Mouse (Mus musculus): ENCODE data around the gene Inpp4b. TPM values are rescaled to one million over a fixed set of nuclear protein-coding genes. Genes with fewer than 3 reads are reported as not detected.

The Inpp4b gene
- polyA plus RNA-seq, 1 experiment, result 1.9 TPM

DNA sequence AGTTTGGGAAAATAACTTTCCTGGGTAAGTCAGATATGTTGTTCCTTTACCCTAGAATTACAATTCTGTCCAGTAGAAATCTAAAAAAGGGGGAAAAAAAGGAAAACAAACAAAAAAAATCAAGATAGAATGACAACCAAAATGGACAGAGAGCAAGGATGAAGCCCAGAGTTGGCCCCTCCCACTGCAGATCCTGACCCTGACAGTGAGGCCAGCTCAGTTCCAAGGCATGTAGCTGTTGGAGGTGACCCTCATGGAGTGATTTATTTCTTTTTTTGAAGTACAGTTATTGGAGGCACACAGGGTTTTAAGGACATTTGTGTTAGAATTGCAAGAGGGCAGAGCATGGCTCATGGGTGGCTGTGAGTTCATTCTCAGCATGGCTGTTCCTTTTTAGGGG, 258.8 kb downstream of the Inpp4b start:
- no peaks in the 10 kb centered on the region for H3K4me1 ChIP-seq (ENCODE audit: control insufficient read depth, insufficient read depth, low read length)
- H3K4me3 ChIP-seq (ENCODE audit: insufficient read depth, low read depth, low read length), result no peak overlapping the region
- no peak overlapping the region for H3K27ac ChIP-seq (ENCODE audit: insufficient read depth, low read depth, low read length)
- H3K27me3 ChIP-seq (replicated peaks; ENCODE audit: control insufficient read depth, insufficient read depth, low read length), result no peaks in the 10 kb centered on the region
- no peaks in the 10 kb centered on the region for H3K36me3 ChIP-seq (ENCODE audit: control insufficient read depth, insufficient read depth, low read length)
- TF ChIP-seq CTCF (conservative IDR thresholded peaks at IDR 0.05; ENCODE audit: insufficient read depth, insufficient read length, low read depth, low read length) (no peak), POLR2A (IDR thresholded peaks at IDR 0.05; ENCODE audit: low read depth, low read length) (no peak)
- DNase-seq, result no peak

DNA sequence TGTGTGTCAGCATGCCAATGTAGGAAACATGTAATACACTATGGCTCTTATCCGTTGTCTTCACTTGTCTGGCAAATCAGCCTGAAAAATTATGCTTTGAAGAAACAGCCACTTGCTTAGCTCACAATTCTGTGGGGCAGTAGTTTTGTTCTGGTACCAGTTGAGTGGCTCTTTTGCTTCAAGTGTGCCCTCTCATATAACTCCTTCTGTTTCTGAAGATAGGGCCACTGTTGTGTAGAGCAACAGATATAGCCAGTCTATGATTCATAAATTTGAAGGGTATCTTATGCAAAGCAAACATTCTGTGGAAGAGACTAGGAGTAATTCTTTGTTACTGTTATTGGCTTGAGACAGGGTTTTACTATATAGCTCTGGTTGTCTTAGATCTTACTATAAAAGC, 265.7 kb downstream of the Inpp4b start:
- H3K27ac ChIP-seq (ENCODE audit: insufficient read depth, low read depth, low read length), result no peak overlapping the region
- no peak overlapping the region for H3K4me3 ChIP-seq (ENCODE audit: insufficient read depth, low read depth, low read length)
- WGBS, result 96% methylated on average over 1 of the region's 1 CpGs
- H3K36me3 ChIP-seq (ENCODE audit: control insufficient read depth, insufficient read depth, low read length), result no peaks in the 10 kb centered on the region
- no peaks in the 10 kb centered on the region for H3K4me1 ChIP-seq (ENCODE audit: control insufficient read depth, insufficient read depth, low read length)
- TF ChIP-seq CTCF (conservative IDR thresholded peaks at IDR 0.05; ENCODE audit: insufficient read depth, insufficient read length, low read depth, low read length) (no peak), POLR2A (IDR thresholded peaks at IDR 0.05; ENCODE audit: low read depth, low read length) (no peak)
- no peak for DNase-seq
- H3K27me3 ChIP-seq (replicated peaks; ENCODE audit: control insufficient read depth, insufficient read depth, low read length), result no peaks in the 10 kb centered on the region

DNA sequence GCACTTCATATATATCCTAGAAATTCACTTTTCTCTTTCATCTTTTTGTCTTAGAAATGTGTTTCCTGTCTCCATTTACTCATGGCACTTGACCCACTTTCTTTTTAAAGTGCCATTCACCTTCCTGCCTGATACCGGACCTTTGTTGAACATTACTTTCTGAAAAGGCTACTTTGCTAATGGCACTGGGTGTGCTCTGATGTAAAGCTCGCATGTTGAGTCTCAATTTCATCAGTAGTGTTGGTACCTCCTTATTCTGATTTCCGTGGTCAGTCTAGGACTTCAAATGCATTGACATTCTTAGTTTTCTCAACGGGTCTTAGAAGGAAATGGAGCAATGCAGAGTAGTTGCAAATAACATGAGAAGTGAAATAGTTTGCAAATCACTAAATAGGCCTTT, 266.7 kb downstream of the Inpp4b start:
- H3K36me3 ChIP-seq (ENCODE audit: control insufficient read depth, insufficient read depth, low read length), result no peaks in the 10 kb centered on the region
- TF ChIP-seq CTCF (conservative IDR thresholded peaks at IDR 0.05; ENCODE audit: insufficient read depth, insufficient read length, low read depth, low read length), result no peak
- no peak overlapping the region for H3K4me3 ChIP-seq (ENCODE audit: insufficient read depth, low read depth, low read length)
- 82% methylated on average over 4 of the region's 4 CpGs for WGBS
- no peaks in the 10 kb centered on the region for H3K4me1 ChIP-seq (ENCODE audit: control insufficient read depth, insufficient read depth, low read length)
- H3K27me3 ChIP-seq (replicated peaks; ENCODE audit: control insufficient read depth, insufficient read depth, low read length), result no peaks in the 10 kb centered on the region
- no peak for DNase-seq
- no peak overlapping the region for H3K27ac ChIP-seq (ENCODE audit: insufficient read depth, low read depth, low read length)

GRCm38 (mm10) chr8:81612611-81613010, 270.3 kb downstream of the Inpp4b start:
- no peak for TF ChIP-seq CTCF (conservative IDR thresholded peaks at IDR 0.05; ENCODE audit: insufficient read depth, insufficient read length, low read depth, low read length)
- no peak for TF ChIP-seq POLR2A (IDR thresholded peaks at IDR 0.05; ENCODE audit: low read depth, low read length)
- H3K4me3 ChIP-seq (ENCODE audit: insufficient read depth, low read depth, low read length), result no peak overlapping the region
- no peaks in the 10 kb centered on the region for H3K27me3 ChIP-seq (replicated peaks; ENCODE audit: control insufficient read depth, insufficient read depth, low read length)
- no peak overlapping the region for H3K27ac ChIP-seq (ENCODE audit: insufficient read depth, low read depth, low read length)
- WGBS, result 62% methylated on average over 2 of the region's 2 CpGs
- H3K4me1 ChIP-seq (ENCODE audit: control insufficient read depth, insufficient read depth, low read length), result no peaks in the 10 kb centered on the region
- no peak for DNase-seq
- no peaks in the 10 kb centered on the region for H3K36me3 ChIP-seq (ENCODE audit: control insufficient read depth, insufficient read depth, low read length)

DNA sequence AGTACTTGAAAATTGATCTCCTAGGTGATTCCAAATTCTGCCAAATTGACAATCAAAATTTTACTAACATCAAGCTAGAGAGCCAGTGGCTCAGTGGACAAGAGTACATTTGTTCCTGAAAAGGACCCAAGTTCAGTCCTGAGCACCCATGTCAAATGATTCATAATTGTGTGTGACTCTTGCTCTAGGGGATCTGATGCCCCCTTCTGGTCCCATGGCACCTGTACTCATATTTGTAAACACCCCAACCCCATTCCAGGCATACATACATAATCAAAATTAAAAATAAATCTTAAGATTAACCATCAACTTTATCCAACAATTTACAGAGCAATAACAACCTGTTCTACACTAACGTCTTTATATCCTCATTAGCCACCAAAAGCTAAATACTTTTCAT, 271.8 kb downstream of the Inpp4b start:
- no peaks in the 10 kb centered on the region for H3K27me3 ChIP-seq (replicated peaks; ENCODE audit: control insufficient read depth, insufficient read depth, low read length)
- DNase-seq, result no peak
- no peak for TF ChIP-seq CTCF (conservative IDR thresholded peaks at IDR 0.05; ENCODE audit: insufficient read depth, insufficient read length, low read depth, low read length)
- TF ChIP-seq POLR2A (IDR thresholded peaks at IDR 0.05; ENCODE audit: low read depth, low read length), result no peak
- no peaks in the 10 kb centered on the region for H3K4me1 ChIP-seq (ENCODE audit: control insufficient read depth, insufficient read depth, low read length)
- no peaks in the 10 kb centered on the region for H3K36me3 ChIP-seq (ENCODE audit: control insufficient read depth, insufficient read depth, low read length)
- no peak overlapping the region for H3K27ac ChIP-seq (ENCODE audit: insufficient read depth, low read depth, low read length)
- H3K4me3 ChIP-seq (ENCODE audit: insufficient read depth, low read depth, low read length), result no peak overlapping the region
- 90% methylated on average over 1 of the region's 1 CpGs for WGBS

DNA sequence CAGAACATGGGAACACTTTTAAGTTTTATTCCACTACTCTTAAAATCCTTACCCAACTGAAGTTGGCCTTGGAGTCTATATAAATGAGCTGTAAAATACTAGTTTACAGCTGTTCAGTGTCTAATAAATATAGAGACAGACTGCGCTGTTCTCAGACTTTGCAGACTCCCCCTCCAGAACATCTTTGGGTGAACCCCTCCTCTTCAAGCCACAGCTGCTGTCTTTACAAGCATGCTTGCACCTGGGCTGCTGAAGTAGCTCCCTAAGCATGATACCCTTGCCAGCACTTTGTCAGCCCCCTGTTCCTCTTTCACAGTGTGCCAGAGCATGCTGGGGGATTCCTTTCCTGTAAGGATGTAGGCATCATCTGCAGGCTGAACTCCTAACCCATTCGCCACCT, 272.2 kb downstream of the Inpp4b start:
- DNase-seq, result no peak
- no peak overlapping the region for H3K4me3 ChIP-seq (ENCODE audit: insufficient read depth, low read depth, low read length)
- no peak for TF ChIP-seq CTCF (conservative IDR thresholded peaks at IDR 0.05; ENCODE audit: insufficient read depth, insufficient read length, low read depth, low read length)
- no peak for TF ChIP-seq POLR2A (IDR thresholded peaks at IDR 0.05; ENCODE audit: low read depth, low read length)
- WGBS, result 84% methylated on average over 2 of the region's 2 CpGs
- H3K27me3 ChIP-seq (replicated peaks; ENCODE audit: control insufficient read depth, insufficient read depth, low read length), result no peaks in the 10 kb centered on the region
- no peaks in the 10 kb centered on the region for H3K4me1 ChIP-seq (ENCODE audit: control insufficient read depth, insufficient read depth, low read length)
- no peak overlapping the region for H3K27ac ChIP-seq (ENCODE audit: insufficient read depth, low read depth, low read length)
- H3K36me3 ChIP-seq (ENCODE audit: control insufficient read depth, insufficient read depth, low read length), result no peaks in the 10 kb centered on the region

DNA sequence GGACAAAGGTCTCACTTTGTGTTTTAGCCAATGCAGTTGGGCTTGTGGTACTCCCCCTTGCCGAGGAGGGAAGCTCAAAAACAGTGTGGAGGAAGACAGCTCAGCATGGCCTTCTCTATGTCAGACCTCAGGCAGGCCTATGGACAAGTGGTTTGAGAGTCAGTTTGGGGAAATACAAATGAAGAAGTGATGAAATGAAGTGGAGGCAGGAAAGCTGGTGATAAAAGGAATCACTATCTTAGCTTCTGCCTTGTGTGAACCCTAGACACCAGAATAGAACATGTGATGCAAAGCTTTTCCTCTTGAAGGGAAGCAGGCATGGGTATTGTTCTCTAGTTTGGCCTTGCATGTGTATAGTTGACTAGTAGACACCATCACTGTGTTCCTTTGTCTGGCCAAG, 273.2 kb downstream of the Inpp4b start:
- TF ChIP-seq POLR2A (IDR thresholded peaks at IDR 0.05; ENCODE audit: low read depth, low read length) (no peak), CTCF (conservative IDR thresholded peaks at IDR 0.05; ENCODE audit: insufficient read depth, insufficient read length, low read depth, low read length) (no peak)
- WGBS, result 63% methylated on average over 1 of the region's 1 CpGs

DNA sequence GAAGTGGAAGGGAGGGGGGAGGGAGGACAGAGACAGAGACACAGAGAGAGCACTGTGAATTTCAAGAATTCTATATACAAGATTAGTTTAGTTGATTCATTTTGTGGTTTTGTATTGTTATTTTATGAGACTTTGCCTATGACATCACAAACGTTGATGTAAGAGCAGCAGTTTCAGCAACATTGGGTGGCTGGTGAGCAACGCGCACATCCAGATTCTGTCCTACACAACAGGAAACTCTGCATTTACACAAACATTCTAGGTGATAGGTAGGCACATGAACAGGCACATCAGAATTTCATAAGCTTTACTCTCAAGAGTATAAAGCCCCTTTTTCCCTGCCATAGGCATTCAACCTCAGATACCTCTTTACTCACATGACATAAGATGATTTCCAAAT, 276.6 kb downstream of the Inpp4b start:
- DNase-seq, result no peak
- Histone ChIP-seq H3K4me1 (ENCODE audit: control insufficient read depth, insufficient read depth, low read length) (no peaks in the 10 kb centered on the region), H3K36me3 (ENCODE audit: control insufficient read depth, insufficient read depth, low read length) (no peaks in the 10 kb centered on the region), H3K27me3 (replicated peaks; ENCODE audit: control insufficient read depth, insufficient read depth, low read length) (no peaks in the 10 kb centered on the region), H3K4me3 (ENCODE audit: insufficient read depth, low read depth, low read length) (no peak overlapping the region), H3K27ac (ENCODE audit: insufficient read depth, low read depth, low read length) (no peak overlapping the region)
- 98% methylated on average over 3 of the region's 3 CpGs for WGBS
- TF ChIP-seq CTCF (conservative IDR thresholded peaks at IDR 0.05; ENCODE audit: insufficient read depth, insufficient read length, low read depth, low read length), result no peak
- TF ChIP-seq POLR2A (IDR thresholded peaks at IDR 0.05; ENCODE audit: low read depth, low read length), result no peak

More for the DNA sequence above, 273.2 kb downstream of the Inpp4b start:
- no peak for DNase-seq
- H3K4me3 ChIP-seq (ENCODE audit: insufficient read depth, low read depth, low read length), result no peak overlapping the region
- H3K27me3 ChIP-seq (replicated peaks; ENCODE audit: control insufficient read depth, insufficient read depth, low read length), result no peaks in the 10 kb centered on the region
- H3K4me1 ChIP-seq (ENCODE audit: control insufficient read depth, insufficient read depth, low read length), result no peaks in the 10 kb centered on the region
- no peaks in the 10 kb centered on the region for H3K36me3 ChIP-seq (ENCODE audit: control insufficient read depth, insufficient read depth, low read length)
- no peak overlapping the region for H3K27ac ChIP-seq (ENCODE audit: insufficient read depth, low read depth, low read length)
